Mouse (Mus musculus) spleen, embryonic (tissue): ENCODE data around the gene Arpc1a.
"Not testable (repeated sequence)": the region's sequence is repeated elsewhere in the genome, so short reads cannot be mapped to it uniquely, and the experiment has no call there.

Source experiments
- CTCF ChIA-PET: fragments of 350-600 bp; sonication (Branson Sonifier 250); formaldehyde crosslinking; loops from one replicate; lab custom pipeline; 2022; lab: Charles Lee

The Arpc1a gene

DNA sequence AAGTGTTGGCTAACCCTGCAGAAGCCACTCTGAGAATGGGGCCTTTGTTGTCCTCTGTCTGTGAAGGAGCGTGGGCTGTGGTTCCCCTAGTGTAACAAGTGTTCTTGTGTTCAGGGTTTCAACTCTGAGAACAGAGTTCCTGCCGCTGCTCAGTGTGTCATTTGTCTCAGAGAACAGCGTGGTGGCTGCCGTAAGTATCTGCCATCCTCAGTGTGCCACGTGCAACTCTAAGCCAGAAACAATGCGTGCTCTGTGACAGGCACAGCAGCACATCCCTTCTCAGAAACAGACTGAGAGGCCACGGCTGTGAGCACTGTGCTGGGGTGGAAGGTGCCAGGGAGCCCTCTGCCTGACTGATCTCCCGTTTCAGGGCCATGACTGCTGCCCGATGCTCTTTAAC lies 20.7 kb downstream of the Arpc1a start:
- CTCF ChIA-PET = no interaction called here

DNA sequence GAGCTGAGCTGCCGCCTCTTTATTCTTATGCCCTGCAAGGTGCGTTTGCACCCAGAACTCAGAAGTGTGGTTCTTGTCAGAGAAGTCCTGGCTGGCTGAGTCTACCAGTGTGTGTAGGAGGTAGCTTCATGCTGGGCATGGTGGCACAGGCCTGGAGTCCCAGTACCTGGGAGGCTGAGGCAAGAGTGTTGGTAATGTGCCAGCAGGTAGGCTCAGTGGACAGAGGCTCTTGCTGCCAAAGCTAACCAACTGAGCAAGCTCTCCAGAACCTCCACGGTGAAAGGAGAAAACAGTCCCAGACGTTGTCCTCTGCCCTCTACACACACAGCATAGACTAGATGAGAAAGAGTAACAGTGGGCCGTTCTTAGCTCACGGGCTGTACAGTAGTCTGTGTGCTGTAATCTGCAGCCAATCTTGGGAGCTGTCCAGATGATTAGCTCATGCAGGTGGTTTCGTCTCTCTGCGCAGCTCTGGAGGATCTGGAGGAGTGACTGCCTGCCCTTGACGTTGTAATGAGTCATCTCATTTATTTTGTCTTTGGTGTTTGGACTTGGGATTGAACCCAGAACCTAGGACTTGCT lies 22.2 kb downstream of the Arpc1a start:
- CTCF ChIA-PET = no interaction called here

DNA sequence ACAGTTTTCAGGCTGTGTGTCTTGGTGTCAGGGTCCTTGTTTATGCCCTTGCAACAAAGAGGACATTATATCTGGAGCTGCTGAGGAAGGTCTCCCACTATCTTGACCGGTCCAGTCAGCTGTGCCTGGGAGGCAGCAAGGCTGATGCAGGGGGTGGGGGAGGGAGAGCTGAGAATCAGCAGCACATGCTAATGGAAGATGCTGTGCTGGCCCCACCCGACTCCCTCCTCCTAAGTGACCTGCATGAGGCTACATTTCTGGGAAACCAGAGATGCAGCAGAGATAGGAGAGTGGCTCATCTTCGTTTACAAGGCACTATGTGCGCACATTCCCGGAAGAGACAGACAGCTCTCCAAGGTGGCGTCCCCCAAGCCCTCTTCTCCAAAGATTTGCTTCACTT lies 26.8 kb downstream of the Arpc1a start:
- CTCF ChIA-PET = no interaction called here

DNA sequence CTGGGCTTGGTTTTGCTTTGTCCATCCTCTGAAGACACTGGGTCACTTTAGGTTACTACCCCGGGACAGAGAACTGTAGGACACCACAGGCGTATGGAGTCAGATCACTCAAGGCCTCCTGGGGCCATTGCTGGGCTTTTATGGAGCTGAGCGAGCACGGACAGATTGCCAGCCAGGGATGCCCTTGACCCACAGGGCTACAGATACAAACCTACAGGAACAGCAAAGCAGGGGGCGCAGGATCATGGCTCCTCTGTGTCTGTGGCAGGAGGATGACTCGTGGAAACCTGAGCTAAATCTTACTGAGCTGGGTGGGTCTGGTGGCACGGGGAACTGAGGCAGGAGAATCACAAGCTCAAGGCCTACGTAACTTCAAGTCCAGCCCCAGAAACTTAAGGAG lies 28.9 kb downstream of the Arpc1a start:
- CTCF ChIA-PET = no interaction called here

DNA sequence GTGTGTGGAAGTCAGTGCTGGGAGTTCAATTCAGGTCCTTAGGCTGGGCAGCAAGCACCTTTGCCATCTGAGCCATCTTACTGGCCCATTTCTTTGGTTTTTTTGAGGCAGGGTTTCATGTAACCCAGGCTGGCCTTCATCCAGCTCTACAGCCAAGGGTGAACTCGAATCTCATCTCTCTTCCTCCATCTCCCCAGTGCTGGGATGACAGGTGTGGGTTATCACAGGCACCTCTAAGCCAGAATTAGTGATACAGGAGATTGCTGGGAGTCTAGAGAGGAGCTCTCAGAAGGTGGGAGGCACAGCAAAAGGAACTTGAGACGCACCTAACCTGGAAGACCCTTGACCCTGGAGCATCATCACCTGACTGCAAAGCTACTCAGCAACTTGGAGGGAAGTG lies 29.8 kb downstream of the Arpc1a start:
- CTCF ChIA-PET = no interaction called here

DNA sequence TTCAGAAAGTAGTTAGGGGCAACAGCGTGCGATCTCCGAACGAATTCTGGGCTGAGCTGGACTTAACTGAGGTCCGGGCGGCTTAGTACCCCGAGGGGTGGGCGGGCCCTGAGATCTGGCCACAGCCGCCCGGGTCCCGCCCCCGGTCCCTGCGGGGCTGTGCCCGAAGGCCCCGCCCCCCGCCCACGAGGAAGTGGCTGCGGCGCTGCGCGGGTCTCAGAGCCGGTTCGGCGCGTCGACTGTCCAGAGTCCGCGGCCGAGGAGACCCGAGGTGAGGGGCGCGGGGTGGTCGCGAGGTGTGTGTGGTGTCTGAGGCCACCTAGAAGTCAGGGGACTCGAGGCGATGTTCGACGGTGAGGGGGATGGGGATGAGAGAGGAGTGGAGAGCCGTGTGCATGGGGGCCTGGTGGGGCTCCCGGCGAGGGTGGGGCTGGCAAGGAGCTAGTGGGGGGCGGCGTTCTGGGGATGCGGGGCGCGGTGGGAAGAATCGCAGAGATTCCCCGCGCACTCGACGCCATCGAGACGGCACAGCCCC lies 30.5 kb downstream of the Arpc1a start, which contains the start of gene Arpc1b:
Gene Arpc1b, plus strand, starts transcription at position 145 of the 535 bp plus-strand sequence.
- CTCF ChIA-PET = no interaction called here

DNA sequence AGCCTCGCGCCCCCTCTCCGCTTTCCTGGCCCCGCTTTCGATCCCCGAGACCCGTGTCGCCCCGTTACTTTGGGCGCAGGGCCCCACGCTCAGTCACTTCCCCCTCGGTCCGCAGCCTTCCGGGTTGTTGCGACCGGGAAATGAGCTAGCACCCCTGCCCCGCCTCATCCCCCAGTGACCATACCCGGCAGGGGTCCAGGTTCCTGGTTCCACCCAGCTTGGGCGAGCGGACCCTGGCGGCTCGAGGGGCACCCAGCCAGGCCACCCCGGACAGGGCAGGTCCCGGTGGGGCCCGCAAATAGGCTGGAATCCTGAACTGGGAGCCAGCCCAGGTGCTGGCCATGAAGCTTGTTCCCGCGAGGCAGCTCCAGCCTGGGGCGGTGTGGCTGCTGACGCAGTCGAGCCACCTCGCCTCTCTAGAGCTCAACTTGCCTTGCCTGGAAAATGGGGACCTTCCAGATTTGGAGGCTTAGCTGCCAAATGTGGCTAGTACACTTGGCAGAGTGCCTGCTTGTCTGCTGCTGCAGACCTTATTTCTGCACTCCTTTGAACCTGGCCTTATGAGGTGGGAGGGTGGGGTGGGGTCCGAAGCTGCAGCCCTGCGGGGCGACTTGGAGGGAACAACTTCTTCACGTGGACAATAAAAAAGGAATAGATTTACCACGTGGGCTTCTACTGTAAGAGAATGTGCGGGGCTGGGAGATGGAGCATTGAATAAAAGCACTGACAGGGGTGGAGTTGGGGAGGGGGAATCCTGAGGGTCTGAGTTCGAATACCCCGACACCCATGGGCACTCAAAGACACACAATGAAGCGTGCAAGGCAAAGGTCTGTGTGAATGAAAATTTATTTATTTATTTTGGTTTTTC lies 31.2 kb downstream of the Arpc1a start:
- CTCF ChIA-PET = no interaction called here

DNA sequence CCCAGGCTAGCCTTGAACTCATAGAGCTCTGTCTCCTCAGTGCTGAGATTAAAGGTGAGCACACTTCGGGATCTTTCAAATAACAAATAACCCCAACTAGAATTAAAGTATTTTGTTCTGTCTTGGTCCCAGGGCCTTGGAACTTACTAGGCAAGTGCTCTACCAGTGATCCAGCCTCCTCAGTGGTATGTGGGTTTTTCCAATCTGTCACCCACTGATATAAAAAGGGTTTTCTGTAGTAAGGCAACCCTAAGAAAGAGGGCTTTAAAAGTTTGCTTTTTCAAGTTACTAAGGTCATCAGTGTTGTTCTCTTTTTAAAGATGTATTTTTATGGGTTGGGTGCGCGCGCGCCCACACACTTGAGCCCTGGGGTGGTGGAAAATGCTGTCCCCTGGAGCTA lies 32.1 kb downstream of the Arpc1a start:
- CTCF ChIA-PET = no interaction called here

DNA sequence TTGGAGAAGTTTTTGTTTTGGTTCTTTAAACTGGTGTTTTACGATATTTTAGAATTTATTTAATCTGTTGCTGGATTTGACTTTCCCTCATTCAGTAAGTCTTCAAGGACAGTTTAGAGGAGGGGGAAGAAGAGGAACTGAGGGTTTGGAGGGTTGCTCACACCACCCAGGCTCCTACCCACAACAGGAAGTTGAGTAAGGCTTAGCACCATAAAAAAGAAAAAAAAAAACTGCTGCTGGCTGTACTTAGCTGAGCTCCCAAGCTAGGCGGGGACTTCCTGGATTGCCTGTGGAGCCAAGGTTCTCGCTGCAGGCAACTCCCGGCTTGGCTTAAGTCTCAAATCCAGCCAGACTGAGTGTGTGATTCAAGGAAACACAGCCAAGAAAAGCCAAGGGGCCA lies 32.7 kb downstream of the Arpc1a start:
- CTCF ChIA-PET = no interaction called here

DNA sequence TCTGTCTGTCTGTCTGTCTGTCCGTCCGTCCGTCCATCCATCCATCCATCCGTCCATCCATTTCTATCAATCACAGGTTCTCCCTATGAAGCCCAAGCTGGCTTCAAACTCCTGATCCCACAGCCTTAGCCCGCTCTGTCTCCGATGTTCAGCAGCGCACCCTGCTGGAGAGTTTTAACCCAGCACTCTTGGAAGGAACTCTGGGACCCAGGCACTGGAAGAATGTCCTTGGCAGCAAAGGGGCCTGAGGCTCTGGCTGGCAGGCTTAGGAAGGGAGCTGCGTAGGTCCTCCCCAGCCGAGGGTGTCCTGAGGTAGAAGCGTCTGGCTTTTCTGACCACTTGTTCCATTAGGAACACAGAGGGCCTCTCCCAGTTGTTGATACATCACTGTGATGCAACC lies 33.3 kb downstream of the Arpc1a start:
- CTCF ChIA-PET = no interaction called here

DNA sequence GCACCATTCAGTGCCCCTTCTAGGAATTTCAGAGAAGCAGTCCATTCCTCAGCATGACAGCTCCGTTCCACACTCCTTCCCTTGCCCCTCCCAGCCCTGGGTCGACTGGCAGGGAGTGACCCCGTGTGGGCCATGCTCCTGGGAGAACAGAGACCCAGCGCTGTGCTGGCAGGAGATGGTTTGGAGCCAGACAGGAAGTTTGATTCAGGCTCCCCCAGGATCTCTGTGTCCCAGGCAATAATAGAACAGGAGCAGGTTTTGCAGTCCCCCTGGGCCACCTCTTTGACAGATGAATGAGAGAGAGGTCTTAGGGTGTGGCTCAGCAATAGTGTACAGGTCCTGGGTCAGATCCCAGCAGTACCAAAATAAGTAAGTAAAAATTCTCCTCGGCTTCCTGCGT lies 34.4 kb downstream of the Arpc1a start:
- CTCF ChIA-PET = interaction anchor here (0.7 kb wide), 2 partner anchors 19 to 1918 kb away, joined by 3 to 4 read pairs; no protein-coding TSS in a partner anchor

DNA sequence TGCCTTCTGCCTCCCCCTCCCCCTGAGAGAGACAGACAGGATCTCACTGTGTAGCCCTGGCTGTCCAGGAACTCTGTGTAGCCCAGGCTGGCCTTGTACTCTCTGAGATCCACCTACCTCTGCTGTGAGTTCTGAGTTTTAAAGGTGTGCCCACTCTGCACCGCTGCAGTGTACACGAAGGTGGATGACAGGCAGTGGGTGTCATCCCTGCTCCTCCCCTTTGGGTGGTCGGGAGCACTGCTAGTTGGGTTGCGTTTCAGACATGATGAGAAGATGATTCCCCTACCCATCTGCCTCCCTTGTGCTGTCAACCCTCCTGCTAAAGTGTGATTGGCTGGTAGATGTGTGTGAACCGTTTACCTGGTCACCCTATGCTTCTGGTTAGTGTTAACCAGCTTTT lies 34.8 kb downstream of the Arpc1a start:
- CTCF ChIA-PET = no interaction called here

DNA sequence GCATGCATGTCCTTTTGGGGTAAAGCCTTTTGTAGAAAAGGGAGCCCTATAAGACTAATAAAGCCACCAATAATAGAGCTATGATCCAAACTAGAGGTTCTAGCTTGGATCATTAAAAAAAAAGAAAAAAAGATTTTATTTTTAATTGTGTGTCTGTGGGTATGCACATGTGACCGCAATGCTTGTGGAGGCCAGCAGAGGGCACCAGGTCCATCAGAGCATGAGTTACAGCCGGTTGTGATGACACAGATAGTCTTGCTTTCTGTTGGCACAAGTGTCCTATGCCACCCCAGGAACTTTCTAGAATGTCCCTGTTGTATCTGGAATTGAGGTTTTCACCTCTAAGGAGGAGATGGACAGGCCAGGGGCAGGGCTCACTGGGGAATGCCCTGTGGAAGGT lies 35.8 kb downstream of the Arpc1a start:
- CTCF ChIA-PET = interaction anchor here (0.6 kb wide), 1 partner anchor 27 kb away, joined by 6 read pairs; no protein-coding TSS in a partner anchor

DNA sequence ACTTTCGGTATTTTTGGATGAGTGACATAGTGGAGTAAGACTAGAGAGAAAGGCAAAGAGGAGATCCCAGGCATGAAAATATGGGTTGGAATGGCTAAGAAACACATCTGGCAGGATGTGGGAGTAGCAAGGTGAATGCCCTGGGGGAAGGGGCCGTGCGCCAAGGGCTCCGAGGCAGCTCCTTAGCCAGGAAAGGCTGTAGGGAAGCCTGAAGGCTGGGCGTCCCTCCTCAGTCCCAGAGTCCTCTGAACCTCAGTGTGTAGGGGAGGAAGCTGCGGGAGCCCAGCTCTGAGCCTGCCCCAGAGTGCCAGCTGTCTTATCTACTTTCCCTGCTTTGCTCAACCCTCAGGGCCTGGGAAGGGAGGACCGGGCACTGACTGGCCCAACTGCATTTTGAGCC lies 37.3 kb downstream of the Arpc1a start:
- CTCF ChIA-PET = no interaction called here

DNA sequence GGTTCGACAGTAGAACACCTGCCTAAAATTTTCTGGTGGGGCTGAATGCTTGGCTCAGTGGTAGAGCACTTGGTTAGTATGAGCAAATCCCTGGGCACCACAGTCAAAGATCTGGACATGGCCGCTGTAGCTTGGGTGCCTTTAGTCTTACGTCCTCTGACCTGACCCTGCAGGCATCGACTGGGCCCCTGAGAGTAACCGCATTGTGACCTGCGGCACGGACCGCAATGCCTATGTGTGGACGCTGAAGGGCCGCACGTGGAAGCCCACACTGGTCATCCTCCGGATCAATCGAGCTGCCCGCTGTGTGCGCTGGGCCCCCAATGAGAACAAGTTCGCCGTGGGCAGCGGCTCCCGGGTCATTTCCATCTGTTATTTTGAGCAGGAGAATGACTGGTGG lies 39.8 kb downstream of the Arpc1a start:
- CTCF ChIA-PET = no interaction called here

DNA sequence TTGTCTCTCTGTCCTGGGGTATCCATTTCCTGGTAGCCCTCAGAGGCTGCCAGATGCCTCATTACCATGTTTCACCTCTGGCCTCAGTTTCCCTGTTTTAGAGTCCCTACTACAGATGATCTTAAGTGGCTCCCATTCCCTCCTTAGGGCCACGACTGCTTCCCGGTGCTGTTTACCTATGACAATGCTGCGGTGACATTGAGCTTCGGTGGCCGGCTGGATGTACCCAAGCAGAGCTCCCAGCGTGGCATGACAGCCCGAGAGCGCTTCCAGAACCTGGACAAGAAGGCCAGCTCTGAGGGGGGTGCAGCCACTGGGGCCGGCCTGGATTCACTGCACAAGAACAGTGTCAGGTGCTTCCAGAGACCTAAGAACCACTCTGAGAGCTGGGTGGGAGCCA lies 43.0 kb downstream of the Arpc1a start:
- CTCF ChIA-PET = no interaction called here

DNA sequence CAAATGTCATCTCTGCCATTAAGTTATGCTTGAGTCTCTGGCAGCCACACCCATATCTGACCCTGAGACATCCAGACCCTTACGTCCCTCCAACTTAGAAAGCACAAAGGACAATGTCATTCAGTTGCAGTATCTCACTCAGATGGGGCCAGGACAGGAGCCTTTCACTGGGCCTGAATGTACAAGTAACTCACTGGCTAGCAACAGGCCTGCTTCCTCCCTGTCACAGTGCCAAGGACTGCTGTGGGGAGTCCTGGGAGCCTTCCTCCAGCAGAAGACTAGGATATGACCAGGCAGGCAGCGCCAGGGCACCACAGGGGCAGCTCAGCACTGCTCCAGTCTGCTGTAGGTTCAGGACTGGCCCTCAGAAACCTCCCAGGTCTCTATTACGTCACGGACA lies 45.5 kb downstream of the Arpc1a start:
- CTCF ChIA-PET = interaction anchor here (0.8 kb wide), 1 partner anchor 10 kb away, joined by 3 read pairs; no protein-coding TSS in a partner anchor

DNA sequence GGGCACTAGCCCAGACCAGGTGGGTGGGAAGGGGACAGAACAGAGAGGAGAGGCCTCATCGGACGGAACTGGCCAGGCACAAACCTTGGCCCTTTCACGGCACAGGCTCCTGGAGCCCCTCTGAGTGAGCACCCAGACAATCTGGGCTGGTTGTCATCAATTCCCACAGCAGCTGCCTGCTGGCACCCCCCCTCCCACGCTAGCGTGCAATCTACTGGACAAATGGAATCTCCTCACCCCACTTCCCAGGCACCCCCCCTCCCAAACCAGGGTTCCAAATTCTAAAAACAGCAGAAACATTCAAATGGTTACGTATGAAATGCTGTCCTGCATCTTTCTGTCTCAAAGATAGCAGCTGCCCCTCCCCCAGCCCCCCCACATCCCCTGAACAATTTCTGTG lies 46.1 kb downstream of the Arpc1a start:
- CTCF ChIA-PET = interaction anchor here (0.8 kb wide), 1 partner anchor 9 kb away, joined by 3 read pairs; no protein-coding TSS in a partner anchor

DNA sequence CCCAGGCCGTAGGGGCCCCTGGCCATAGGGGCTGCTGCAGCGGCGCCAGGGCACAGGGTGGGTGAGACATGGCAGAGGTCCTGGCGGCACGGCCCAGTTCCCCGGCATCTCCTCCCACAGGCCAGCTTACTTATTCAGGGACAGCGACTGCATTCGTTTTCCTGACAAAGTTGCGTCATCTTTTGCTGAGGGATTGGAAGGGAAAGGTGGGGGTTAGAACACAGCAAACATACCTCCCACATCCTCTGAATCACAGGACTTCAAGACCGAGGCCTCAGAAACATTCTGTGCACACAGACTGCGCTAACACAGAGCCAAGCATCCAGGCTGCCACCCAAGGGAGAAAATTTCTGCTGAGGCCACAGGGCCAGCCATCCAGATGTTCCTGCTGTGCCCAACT lies 46.6 kb downstream of the Arpc1a start:
- CTCF ChIA-PET = no interaction called here

DNA sequence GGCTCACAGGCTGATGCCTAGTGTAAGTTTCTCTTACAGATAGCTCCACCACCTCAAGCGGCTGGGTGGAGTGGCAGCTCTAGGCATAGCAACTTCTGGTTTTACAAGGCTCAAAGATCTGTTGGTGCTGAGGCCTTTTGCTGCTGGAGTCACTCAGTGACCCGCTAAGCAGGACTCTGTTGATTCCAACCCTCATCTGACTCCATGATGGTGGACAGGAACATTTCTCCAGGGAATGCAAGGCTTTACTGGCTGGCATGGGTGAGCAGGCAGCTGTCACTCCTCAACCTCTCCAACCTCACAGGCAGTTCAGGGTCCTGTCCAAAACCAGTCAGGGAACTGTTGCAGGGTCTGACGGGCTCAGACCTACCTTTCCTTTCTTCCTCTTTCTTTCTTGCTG lies 47.4 kb downstream of the Arpc1a start:
- CTCF ChIA-PET = no interaction called here

DNA sequence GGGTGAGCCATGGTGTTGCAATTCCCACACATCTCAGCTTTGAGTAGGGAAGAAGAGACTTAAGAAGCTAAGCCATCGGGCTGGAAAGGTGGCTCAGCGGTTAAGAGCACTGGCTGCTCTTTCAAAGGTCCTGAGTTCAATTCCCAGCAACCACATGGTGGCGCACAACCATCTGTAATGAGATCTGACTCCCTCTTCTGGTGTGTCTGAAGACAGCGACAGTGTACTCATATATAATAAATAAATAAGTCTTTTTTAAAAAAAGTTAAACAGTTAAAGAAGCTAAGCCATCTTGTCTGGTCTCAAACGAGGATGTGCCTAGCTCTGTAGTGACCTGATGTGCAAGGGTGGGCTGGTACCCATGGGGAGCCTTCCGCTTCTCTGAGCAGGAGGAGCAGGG lies 49.6 kb downstream of the Arpc1a start:
- CTCF ChIA-PET = not testable (repeated sequence)

DNA sequence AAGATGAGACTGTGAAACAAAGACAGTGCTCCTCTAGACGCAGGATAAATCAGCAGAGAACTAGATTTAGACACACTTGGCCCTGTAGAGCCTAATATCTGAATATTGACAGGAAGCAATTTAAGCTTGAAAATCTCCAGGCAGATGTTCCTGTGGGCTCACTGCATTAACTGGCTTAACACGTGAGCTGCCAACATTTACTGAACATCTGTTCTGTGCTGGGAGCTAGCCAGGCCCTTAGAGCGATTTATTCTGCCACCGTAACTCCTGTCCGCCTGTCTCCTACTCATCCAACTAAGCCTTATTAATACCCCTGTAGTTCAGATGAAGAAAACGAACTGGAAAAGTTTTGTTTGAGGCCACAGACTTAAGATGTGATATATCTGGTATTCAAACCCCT lies 55.2 kb downstream of the Arpc1a start:
- CTCF ChIA-PET = interaction anchor here (1.1 to 1.3 kb wide), 2 partner anchors 9 to 174 kb away, joined by 3 read pairs; no protein-coding TSS in a partner anchor
